Mouse (Mus musculus) forebrain, postnatal 0 days (tissue): ENCODE measurements at regions not wholly inside any gene's neighbourhood (a gene's known extent, or its start where the extent isn't known, plus 50 kb on each side); places are given as distances from the start of the nearest gene placed in this dataset.

Experiments
- ATAC-seq: fragments of 200-750 bp; cut with Nextera tagmentation; 2 replicates; pipeline ENCODE4 v1.8.0; 2017; ENCODE audit warnings: mild to moderate bottlenecking, moderate library complexity
- DNase-seq: peaks from one replicate; pipeline ENCODE4 v3.0.0-alpha.2; 2015
- H3K27ac ChIP-seq: fragments of 300-500 bp; sonication (generic); 2 replicates; pipeline ENCODE4 v1.5.1; 2014; ENCODE audit warnings: low read depth, mild to moderate bottlenecking, antibody characterized with exemption, low read length, moderate library complexity, mixed read lengths
- H3K27me3 ChIP-seq: fragments of 300-500 bp; sonication (generic); 2 replicates; pipeline ENCODE4 v1.6.1; 2014; ENCODE audit warnings: mild to moderate bottlenecking, low read length, mixed read lengths; ENCODE audit not compliant: insufficient read depth
- H3K36me3 ChIP-seq: fragments of 300-500 bp; sonication (generic); 2 replicates; pipeline ENCODE4 v1.6.1; 2014; ENCODE audit warnings: mild to moderate bottlenecking, moderate library complexity; ENCODE audit not compliant: insufficient read depth
- H3K4me1 ChIP-seq: fragments of 300-500 bp; sonication (generic); 2 replicates; pipeline ENCODE4 v1.6.1; 2014; ENCODE audit warnings: antibody characterized with exemption; ENCODE audit not compliant: insufficient read depth
- H3K4me2 ChIP-seq: fragments of 300-500 bp; sonication (generic); 2 replicates; pipeline ENCODE4 v1.6.1; 2014; ENCODE audit warnings: low read depth, mild to moderate bottlenecking, moderate library complexity
- H3K4me3 ChIP-seq: fragments of 300-500 bp; sonication (generic); 2 replicates; pipeline ENCODE4 v1.5.1; 2014; ENCODE audit warnings: low read depth, low read length, mixed read lengths
- H3K9ac ChIP-seq: fragments of 300-500 bp; sonication (generic); 2 replicates; pipeline ENCODE4 v1.6.1; 2014; ENCODE audit warnings: mild to moderate bottlenecking
- H3K9me3 ChIP-seq: fragments of 300-500 bp; sonication (generic); 2 replicates; pipeline ENCODE4 v1.6.1; 2016; ENCODE audit warnings: low read length
- CTCF ChIP-seq: sonication (generic); IDR thresholded peaks from 2 replicates; pipeline ENCODE4 v1.5.1; 2016; ENCODE audit warnings: antibody characterized with exemption, control low read depth, low read depth
- WGBS: fragments of 180-500 bp; shearing (Covaris S2); extraction: QIAGEN DNeasy Blood & Tissue Kit; methylation state at CpG from one replicate; pipeline ENCODE4 v1.1.7; 2014; 5-methylcytosine and 5-hydroxymethylcytosine counted together

DNA sequence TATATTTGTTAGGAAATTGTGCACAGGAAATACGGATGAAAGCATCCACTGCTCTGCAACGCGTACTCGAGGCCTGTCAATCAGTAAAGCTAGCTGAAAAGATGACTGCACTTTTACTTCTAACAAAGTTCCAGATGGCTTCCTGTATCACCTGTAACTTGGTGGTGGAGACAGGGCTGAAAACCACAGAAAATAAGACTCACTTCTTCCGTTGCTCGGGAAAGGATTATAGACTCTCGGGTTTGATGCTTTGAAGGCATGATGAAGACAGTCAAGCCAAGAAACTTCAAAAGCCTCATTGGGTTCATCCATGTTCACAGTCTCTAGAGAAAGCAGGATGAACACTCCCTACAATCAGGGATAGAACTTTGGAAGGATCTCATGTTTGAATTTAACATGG is 60.8 kb upstream of the Slc24a4 start:
- no peaks in the 10 kb centered on the region for H3K9me3 ChIP-seq
- no peak overlapping the region for H3K9ac ChIP-seq
- WGBS, result 96% methylated on average over 7 of the region's 7 CpGs
- H3K4me1 ChIP-seq, result no peaks in the 10 kb centered on the region; the same call in 1 of the 2 replicates
- no peak overlapping the region for H3K27ac ChIP-seq
- ATAC-seq (no peak), DNase-seq (no peak)
- H3K36me3 ChIP-seq, result no peaks in the 10 kb centered on the region
- no peak overlapping the region for H3K4me3 ChIP-seq
- no peaks in the 10 kb centered on the region for H3K27me3 ChIP-seq
- no peak overlapping the region for H3K4me2 ChIP-seq
- TF ChIP-seq CTCF, result no peak

DNA sequence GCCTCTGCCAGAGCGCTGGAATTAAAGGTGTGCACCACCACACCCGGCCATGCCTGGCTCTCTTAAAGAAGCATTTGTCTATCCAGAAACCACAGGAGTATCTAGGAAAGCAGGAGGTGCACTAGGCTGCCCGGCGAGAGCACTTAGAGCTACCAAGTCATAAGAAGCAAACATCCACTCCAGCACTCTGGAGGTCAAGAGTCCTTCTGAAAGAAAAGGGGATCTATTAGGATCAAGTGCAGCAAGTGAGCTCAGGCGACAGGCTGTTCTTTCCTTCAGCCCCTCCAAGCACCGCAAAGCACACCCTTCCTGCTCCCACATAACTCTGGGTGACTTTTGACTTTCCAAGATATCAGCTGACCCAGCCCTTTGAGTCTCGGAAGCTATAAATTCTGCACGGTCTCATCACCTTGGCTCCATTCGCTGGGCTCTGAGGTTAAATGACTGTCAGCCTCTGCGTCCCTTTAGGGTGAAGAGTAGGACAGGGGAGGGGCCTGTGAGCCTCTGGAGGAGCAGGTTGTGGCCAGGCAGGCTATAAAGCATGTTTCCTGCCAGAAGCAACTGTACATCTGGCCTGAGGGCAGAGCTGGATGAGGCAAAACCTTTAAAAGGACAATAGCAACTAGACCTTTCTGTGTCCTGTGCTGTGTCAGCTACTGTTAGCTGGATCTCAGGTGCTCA is 58.9 kb upstream of the Slc24a4 start:
- 78% methylated on average over 10 of the region's 10 CpGs for WGBS
- ATAC-seq (no peak), DNase-seq (no peak)
- no peaks in the 10 kb centered on the region; the same call in 1 of the 2 replicates for H3K4me1 ChIP-seq
- no peak overlapping the region for H3K9ac ChIP-seq
- no peaks in the 10 kb centered on the region for H3K36me3 ChIP-seq
- no peak for TF ChIP-seq CTCF
- H3K4me3 ChIP-seq, result no peak overlapping the region
- no peaks in the 10 kb centered on the region for H3K9me3 ChIP-seq
- H3K4me2 ChIP-seq, result no peak overlapping the region
- H3K27ac ChIP-seq, result no peak overlapping the region
- no peaks in the 10 kb centered on the region for H3K27me3 ChIP-seq

GRCm38 (mm10) chr12:102071888-102072619 is 56.5 kb upstream of the Slc24a4 start:
- Histone ChIP-seq H3K9me3 (no peaks in the 10 kb centered on the region), H3K36me3 (no peaks in the 10 kb centered on the region), H3K27me3 (no peaks in the 10 kb centered on the region), H3K9ac (no peak overlapping the region), H3K4me2 (no peak overlapping the region), H3K27ac (no peak overlapping the region), H3K4me3 (no peak overlapping the region), H3K4me1 (no peaks in the 10 kb centered on the region)
- ATAC-seq (no peak), DNase-seq (no peak)
- TF ChIP-seq CTCF, result no peak
- WGBS, result 62% methylated on average over 9 of the region's 9 CpGs

GRCm38 (mm10) chr12:102073540-102073939 is 55.0 kb upstream of the Slc24a4 start:
- 87% methylated on average over 3 of the region's 3 CpGs for WGBS
- ATAC-seq (no peak), DNase-seq (no peak)
- no peak overlapping the region for H3K4me2 ChIP-seq
- no peaks in the 10 kb centered on the region for H3K4me1 ChIP-seq
- no peaks in the 10 kb centered on the region for H3K27me3 ChIP-seq
- no peak overlapping the region for H3K9ac ChIP-seq
- H3K9me3 ChIP-seq, result no peaks in the 10 kb centered on the region
- TF ChIP-seq CTCF, result no peak
- H3K27ac ChIP-seq, result no peak overlapping the region
- H3K36me3 ChIP-seq, result no peaks in the 10 kb centered on the region
- no peak overlapping the region for H3K4me3 ChIP-seq

DNA sequence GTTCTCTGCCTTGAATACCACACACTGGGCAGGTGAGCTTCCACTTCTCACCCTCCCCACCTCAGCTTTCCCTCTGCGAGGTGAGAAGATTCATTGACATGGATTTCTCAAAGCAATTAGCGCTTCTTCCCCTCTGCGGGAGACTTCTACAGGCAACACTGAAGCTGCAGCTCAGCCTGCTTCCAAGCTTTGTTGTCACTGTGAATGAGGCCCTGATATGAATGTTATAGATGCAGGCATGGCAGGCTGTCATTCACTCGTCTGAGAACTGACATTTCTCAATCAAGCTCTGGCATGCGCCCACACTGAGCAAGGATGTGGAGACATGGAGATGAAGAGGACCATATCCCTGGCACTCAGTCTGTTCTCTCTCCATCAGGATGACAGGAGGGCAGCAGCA is 52.2 kb upstream of the Slc24a4 start:
- DNase-seq (peak; percentile 35), ATAC-seq (peak; percentile 84)
- WGBS, result 52% methylated on average over 5 of the region's 5 CpGs

More for the DNA sequence above, 52.2 kb upstream of the Slc24a4 start:
- no peaks in the 10 kb centered on the region for H3K4me1 ChIP-seq
- H3K36me3 ChIP-seq, result no peaks in the 10 kb centered on the region
- no peaks in the 10 kb centered on the region for H3K9me3 ChIP-seq
- TF ChIP-seq CTCF, result no peak
- H3K4me3 ChIP-seq, result no peak overlapping the region
- H3K4me2 ChIP-seq, result no peak overlapping the region
- H3K9ac ChIP-seq, result no peak overlapping the region
- no peak overlapping the region for H3K27ac ChIP-seq
- H3K27me3 ChIP-seq, result no peaks in the 10 kb centered on the region
